Mouse (Mus musculus): ENCODE measurements around the gene Ngef.

- TF ChIP-seq POLR2A (IDR thresholded peaks at IDR 0.05; ENCODE audit: insufficient read length, low read depth) (no peak), TCF12 (IDR thresholded peaks at IDR 0.05; ENCODE audit: insufficient read depth, poor library complexity, severe bottlenecking) (no peak), MYOG (IDR thresholded peaks at IDR 0.05; ENCODE audit: control insufficient read depth in 1 of 3, insufficient read depth in 1 of 3, insufficient read length in 2 of 3, low read depth in 2 of 3) (no peak), TCF3 (IDR thresholded peaks at IDR 0.05; ENCODE audit: insufficient read length, low read depth) (no peak), SRF (IDR thresholded peaks at IDR 0.05; ENCODE audit: control insufficient read depth, insufficient read length, low read depth) (no peak), MAX (IDR thresholded peaks at IDR 0.05; ENCODE audit: low read depth) (no peak), USF1 (IDR thresholded peaks at IDR 0.05; ENCODE audit: low read depth) (no peak), E2F4 (IDR thresholded peaks at IDR 0.05; ENCODE audit: insufficient read depth) (no peak), MYOD1 (IDR thresholded peaks at IDR 0.05; ENCODE audit: control insufficient read depth in 1 of 3, insufficient read length in 2 of 3, low read depth in 2 of 3) (no peak), REST (IDR thresholded peaks at IDR 0.05; ENCODE audit: insufficient read depth, insufficient read length) (no peak), CEBPB (IDR thresholded peaks at IDR 0.05; ENCODE audit: insufficient read depth, poor library complexity, severe bottlenecking) (no peak)
These were observed 1.1 kb upstream of the Ngef start for GRCm38 (mm10) chr1:87574785-87575184.

Measured in myocyte (in vitro differentiated cells).